Mouse (Mus musculus) intestine, postnatal 0 days (tissue): ENCODE data around the gene Fcrla. TPM values are rescaled to one million over a fixed set of nuclear protein-coding genes. Genes with fewer than 3 reads are reported as not detected.
"Not testable (repeated sequence)": the region's sequence is repeated elsewhere in the genome, so short reads cannot be mapped to it uniquely, and the experiment has no call there.

Source experiments
- ATAC-seq: fragments of 200-750 bp; cut with Nextera tagmentation; 2 replicates; pipeline ENCODE4 v1.8.0; 2017; ENCODE audit warnings: mild to moderate bottlenecking, moderate TSS enrichment, moderate library complexity
- H3K27ac ChIP-seq: fragments of 300-500 bp; sonication (generic); 2 replicates; pipeline ENCODE4 v1.5.1; 2014; ENCODE audit warnings: mild to moderate bottlenecking, low read depth, low read length, moderate library complexity
- H3K27me3 ChIP-seq: fragments of 300-500 bp; sonication (generic); replicated peaks from 2 replicates; pipeline ENCODE4 v1.6.1; 2014; ENCODE audit warnings: low read length, mixed read lengths; ENCODE audit not compliant: control insufficient read depth, insufficient read depth
- H3K36me3 ChIP-seq: fragments of 300-500 bp; sonication (generic); 2 replicates; pipeline ENCODE4 v1.6.1; 2014; ENCODE audit warnings: mild to moderate bottlenecking, moderate library complexity; ENCODE audit not compliant: control insufficient read depth, insufficient read depth
- H3K4me1 ChIP-seq: fragments of 300-500 bp; sonication (generic); replicated peaks from 2 replicates; pipeline ENCODE4 v1.6.1; 2014; ENCODE audit warnings: antibody characterized with exemption, low read length, mixed read lengths; ENCODE audit not compliant: control insufficient read depth, insufficient read depth
- H3K4me2 ChIP-seq: fragments of 300-500 bp; sonication (generic); replicated peaks from 2 replicates; pipeline ENCODE4 v1.6.1; 2014; ENCODE audit warnings: low read depth, mild to moderate bottlenecking, moderate library complexity
- H3K4me3 ChIP-seq: fragments of 300-500 bp; sonication (generic); 2 replicates; pipeline ENCODE4 v1.5.1; 2014; ENCODE audit warnings: low read depth, low read length
- H3K9ac ChIP-seq: fragments of 300-500 bp; sonication (generic); 2 replicates; pipeline ENCODE4 v1.6.1; 2014; ENCODE audit warnings: mild to moderate bottlenecking, low read depth, low read length
- H3K9me3 ChIP-seq: fragments of 300-500 bp; sonication (generic); 2 replicates; pipeline ENCODE4 v1.6.1; 2016; ENCODE audit warnings: mixed run types; ENCODE audit not compliant: control insufficient read depth
- CTCF ChIP-seq: sonication (generic); IDR thresholded peaks from 2 replicates; pipeline ENCODE4 v1.5.1; 2016; ENCODE audit warnings: low read depth, mild to moderate bottlenecking, control low read depth, antibody characterized with exemption, moderate library complexity
- WGBS: fragments of 180-500 bp; shearing (Covaris S2); extraction: QIAGEN DNeasy Blood & Tissue Kit; methylation state at CpG from one replicate; pipeline ENCODE4 v1.1.7; 2014; 5-methylcytosine and 5-hydroxymethylcytosine counted together
- polyA plus RNA-seq: library from polyadenylated mRNA; unstranded; fragments of >200 nt; fragmentation: Nextera tagmentation; extraction: Ambion mirVana; gene quantifications from 2 replicates; pipeline ENCODE4 v1.2.1, GENCODE M21; 2015

Gene Fcrla
- polyA plus RNA-seq, 1 experiment from 2014 or later: not detected

- no peak overlapping the region for H3K4me3 ChIP-seq
- WGBS: 55% methylated on average over 3 of the region's 3 CpGs
- TF ChIP-seq CTCF: no peak
- H3K4me2 ChIP-seq: no peak overlapping the region
- no peaks in the 10 kb centered on the region for H3K36me3 ChIP-seq
- 0 out of 2 replicates have a peak, but pooled peaks cover 3% of the 10 kb centered on the region for H3K4me1 ChIP-seq
- no peak for ATAC-seq
- no peaks in the 10 kb centered on the region for H3K9me3 ChIP-seq
- H3K27ac ChIP-seq: no peak overlapping the region
- no peak overlapping the region for H3K9ac ChIP-seq
- no peaks in the 10 kb centered on the region for H3K27me3 ChIP-seq
Observed at GRCm38 (mm10) chr1:170958225-170958624, 30.8 kb upstream of the Fcrla start.

- 75% methylated on average over 2 of the region's 2 CpGs for WGBS
- no peaks in the 10 kb centered on the region for H3K4me1 ChIP-seq
- no peak overlapping the region for H3K9ac ChIP-seq
- no peaks in the 10 kb centered on the region for H3K36me3 ChIP-seq
- no peaks in the 10 kb centered on the region for H3K9me3 ChIP-seq
- no peak for ATAC-seq
- no peak for TF ChIP-seq CTCF
- H3K27me3 ChIP-seq: no peaks in the 10 kb centered on the region
- no peak overlapping the region for H3K27ac ChIP-seq
- no peak overlapping the region for H3K4me3 ChIP-seq
- H3K4me2 ChIP-seq: no peak overlapping the region
Observed at GRCm38 (mm10) chr1:170953192-170953591, 25.8 kb upstream of the Fcrla start.

- no peak overlapping the region for H3K4me3 ChIP-seq
- H3K27ac ChIP-seq: no peak overlapping the region
- no peaks in the 10 kb centered on the region for H3K4me1 ChIP-seq
- H3K9ac ChIP-seq: no peak overlapping the region
- TF ChIP-seq CTCF: no peak
- no peaks in the 10 kb centered on the region for H3K36me3 ChIP-seq
- no peaks in the 10 kb centered on the region for H3K27me3 ChIP-seq
- no peak overlapping the region for H3K4me2 ChIP-seq
- ATAC-seq: no peak
- WGBS: 27% methylated on average over 3 of the region's 3 CpGs
- no peaks in the 10 kb centered on the region for H3K9me3 ChIP-seq
Observed at GRCm38 (mm10) chr1:170950772-170951171, 23.4 kb upstream of the Fcrla start.

- H3K4me1 ChIP-seq, H3K27ac ChIP-seq, H3K36me3 ChIP-seq, H3K4me3 ChIP-seq, ATAC-seq, H3K27me3 ChIP-seq, H3K9me3 ChIP-seq, H3K9ac ChIP-seq, H3K4me2 ChIP-seq: not testable (repeated sequence)
- WGBS: 100% methylated on average over 3 of the region's 9 CpGs
Observed at GRCm38 (mm10) chr1:170944908-170945307, 17.5 kb upstream of the Fcrla start.

- not testable (repeated sequence) for H3K4me2 ChIP-seq, H3K4me1 ChIP-seq, H3K9me3 ChIP-seq, ATAC-seq, H3K36me3 ChIP-seq, H3K27me3 ChIP-seq, H3K4me3 ChIP-seq, H3K9ac ChIP-seq, H3K27ac ChIP-seq
- WGBS: 93% methylated on average over 9 of the region's 9 CpGs
Observed at GRCm38 (mm10) chr1:170944151-170944550, 16.8 kb upstream of the Fcrla start.

- 84% methylated on average over 12 of the region's 12 CpGs for WGBS
- no peak overlapping the region for H3K4me2 ChIP-seq
- no peak for TF ChIP-seq CTCF
- H3K27me3 ChIP-seq: no peaks in the 10 kb centered on the region
- H3K36me3 ChIP-seq: no peaks in the 10 kb centered on the region
- H3K9me3 ChIP-seq: no peaks in the 10 kb centered on the region
- H3K9ac ChIP-seq: no peak overlapping the region
- H3K4me1 ChIP-seq: no peaks in the 10 kb centered on the region
- H3K4me3 ChIP-seq: no peak overlapping the region
- H3K27ac ChIP-seq: no peak overlapping the region
- no peak for ATAC-seq
Observed at GRCm38 (mm10) chr1:170939255-170939654, 11.9 kb upstream of the Fcrla start.

GRCm38 (mm10) chr1:170934383-170934782, 7.0 kb upstream of the Fcrla start:
- no peak overlapping the region for H3K4me3 ChIP-seq
- H3K9me3 ChIP-seq: no peaks in the 10 kb centered on the region
- H3K4me1 ChIP-seq: no peaks in the 10 kb centered on the region
- no peak overlapping the region for H3K9ac ChIP-seq
- no peak for TF ChIP-seq CTCF
- H3K36me3 ChIP-seq: no peaks in the 10 kb centered on the region
- no peaks in the 10 kb centered on the region for H3K27me3 ChIP-seq
- no peak overlapping the region for H3K27ac ChIP-seq
- H3K4me2 ChIP-seq: no peak overlapping the region
- 42% methylated on average over 2 of the region's 2 CpGs for WGBS
- no peak for ATAC-seq
